Mouse (Mus musculus) right cerebral cortex, adult 18-20 months (tissue): ENCODE measurements around the gene Dbndd2.
A peak's percentile ranks its signal among the peaks of the same experiment; 100 is the strongest.

Source experiments
- DNase-seq: peaks from one replicate; pipeline ENCODE4 v3.0.0; 2022; ENCODE audit warnings: mixed read lengths

Gene Dbndd2

GRCm38 (mm10) chr2:164485681-164486257 lies at the start of gene Dbndd2:
TSS of gene Dbndd2 (plus strand) at chr2:164486106.
- DNase-seq: no peak

GRCm38 (mm10) chr2:164436215-164436913 lies 49.5 kb upstream of the Dbndd2 start:
- peak; percentile 20 for DNase-seq

DNA sequence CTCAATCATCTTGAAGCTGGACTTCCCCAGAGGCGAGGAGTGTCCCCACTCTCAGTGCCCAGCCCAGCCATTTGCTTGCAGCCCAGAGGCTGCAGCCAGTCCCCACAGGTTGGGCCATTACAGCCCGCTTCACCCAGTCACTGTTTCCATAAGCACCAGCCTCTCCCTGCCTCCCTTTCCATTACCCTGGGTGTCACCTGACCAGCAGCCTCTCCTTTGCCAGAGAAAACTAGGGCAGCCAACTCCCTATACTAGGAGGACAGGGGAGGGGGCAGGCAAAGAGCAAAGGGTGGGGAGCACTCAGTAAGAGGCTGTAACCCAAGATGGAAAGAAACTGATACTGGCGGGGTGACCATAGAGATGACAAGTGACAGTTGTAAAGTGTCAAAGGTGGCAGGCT lies 48.9 kb upstream of the Dbndd2 start:
- no peak for DNase-seq

DNA sequence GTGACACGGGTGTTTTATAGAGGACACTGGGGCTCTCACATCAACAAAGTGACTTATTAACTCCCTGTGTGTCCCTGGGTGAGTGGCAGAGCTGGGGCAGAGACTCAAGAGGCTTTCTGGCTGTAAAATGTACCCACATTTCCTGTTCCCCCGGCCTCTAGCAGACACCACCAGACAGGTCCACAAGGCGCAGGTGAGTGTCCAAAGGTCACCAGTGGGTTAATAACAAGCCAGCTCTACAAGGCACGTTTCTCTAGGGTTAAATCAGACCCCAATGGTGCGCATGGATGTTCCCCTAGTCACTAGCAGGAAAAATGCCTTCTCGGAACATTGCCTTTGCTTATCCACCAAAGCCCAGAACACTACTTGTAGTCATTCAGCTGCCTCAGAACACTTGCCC lies 48.2 kb upstream of the Dbndd2 start:
- no peak for DNase-seq

GRCm38 (mm10) chr2:164438257-164438656 lies 47.6 kb upstream of the Dbndd2 start:
- no peak for DNase-seq

DNA sequence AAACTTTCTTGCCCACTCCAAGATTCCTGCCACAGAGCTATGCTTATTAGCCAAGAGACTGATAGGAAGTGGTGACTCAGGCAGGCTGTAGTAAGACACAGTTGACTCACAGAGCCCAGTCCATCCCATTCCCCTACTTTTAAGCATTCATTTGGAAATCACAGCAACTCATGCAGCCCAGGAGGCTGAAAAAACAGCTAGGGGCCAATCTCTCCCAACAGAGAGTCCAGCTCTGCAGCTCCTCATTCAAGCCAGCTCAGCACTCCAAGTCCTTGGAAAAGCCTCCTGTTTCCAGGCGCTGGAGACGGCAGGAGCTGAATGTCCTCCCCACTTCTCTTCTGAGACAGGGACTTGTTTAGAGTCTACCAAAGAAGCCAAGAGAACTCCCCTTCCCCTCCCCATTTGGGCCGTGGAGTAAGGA lies 46.9 kb upstream of the Dbndd2 start:
- peak; percentile 57 for DNase-seq

DNA sequence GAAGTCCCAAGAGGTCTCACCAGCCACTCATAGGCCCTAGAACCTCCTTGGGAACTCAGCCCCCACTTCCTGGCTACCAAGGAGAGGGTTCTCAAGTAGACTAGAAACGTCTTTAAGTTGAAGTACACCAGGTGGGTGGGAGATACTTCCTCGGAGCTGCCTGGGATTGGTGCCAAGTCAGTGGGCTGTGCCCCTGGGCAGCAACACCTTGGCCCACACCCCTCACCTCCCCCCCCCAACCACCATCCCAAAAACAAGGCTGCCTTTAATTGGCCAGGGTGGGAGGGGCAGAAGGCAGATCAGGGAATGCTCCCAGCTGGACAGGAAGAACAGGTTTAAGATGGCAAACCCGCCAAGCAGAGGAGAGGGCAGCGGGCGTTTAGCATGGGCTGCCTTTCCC lies 45.6 kb upstream of the Dbndd2 start:
- DNase-seq: no peak

- DNase-seq: no peak
Measured at GRCm38 (mm10) chr2:164441155-164441554, 44.8 kb upstream of the Dbndd2 start.

DNA sequence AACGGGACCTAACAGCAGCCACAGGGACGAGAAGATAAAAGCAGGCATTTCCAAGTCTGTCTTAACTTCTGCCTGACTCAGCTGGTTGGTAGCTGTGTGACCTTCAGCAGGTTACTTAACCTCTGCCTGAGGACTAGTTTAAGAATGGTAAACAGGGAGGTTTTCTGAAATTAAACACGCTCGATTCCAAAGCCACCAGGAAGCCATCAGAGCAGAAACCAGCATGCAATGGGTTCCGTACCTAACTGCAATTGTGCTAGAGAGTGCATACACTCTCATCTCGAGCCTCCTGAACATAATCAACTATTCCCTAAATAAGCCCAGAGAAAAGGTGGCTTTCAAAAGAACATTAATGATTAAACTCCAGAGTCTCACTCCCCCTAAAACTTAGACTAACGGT lies 44.2 kb upstream of the Dbndd2 start:
- no peak for DNase-seq

GRCm38 (mm10) chr2:164442315-164443050 lies 43.4 kb upstream of the Dbndd2 start:
- DNase-seq: no peak

- DNase-seq: peak; percentile 69
Measured at GRCm38 (mm10) chr2:164443051-164443437, 42.9 kb upstream of the Dbndd2 start.

DNA sequence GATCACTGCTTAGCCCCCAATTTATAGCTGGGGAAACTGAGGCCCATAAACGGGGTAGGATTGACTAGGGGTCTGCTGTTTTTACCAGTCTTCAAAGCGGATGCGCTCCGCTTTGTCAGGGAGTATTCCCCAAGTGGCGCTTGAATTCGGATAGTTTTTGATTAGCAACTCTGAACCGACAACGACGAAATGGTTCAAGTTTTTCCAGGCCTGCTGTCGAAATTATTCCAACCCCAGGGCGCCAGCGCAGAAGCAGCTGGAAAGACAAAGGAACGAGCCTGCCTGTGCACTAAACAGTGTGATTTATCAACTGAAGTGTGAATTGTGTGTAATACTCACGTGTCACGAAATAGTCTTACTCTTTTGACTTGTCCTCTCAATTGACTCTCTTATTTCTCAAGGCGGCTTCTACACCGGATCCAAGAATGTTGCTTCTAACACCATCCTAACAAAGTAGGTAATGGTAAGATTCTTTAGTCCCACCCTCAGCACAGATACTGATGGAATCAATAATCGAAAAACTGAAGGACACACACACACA lies 42.4 kb upstream of the Dbndd2 start, which contains the start of gene Sdc4:
Gene Sdc4, minus strand, starts transcription at position 428 of the 541 bp plus-strand sequence.
- no peak for DNase-seq

DNA sequence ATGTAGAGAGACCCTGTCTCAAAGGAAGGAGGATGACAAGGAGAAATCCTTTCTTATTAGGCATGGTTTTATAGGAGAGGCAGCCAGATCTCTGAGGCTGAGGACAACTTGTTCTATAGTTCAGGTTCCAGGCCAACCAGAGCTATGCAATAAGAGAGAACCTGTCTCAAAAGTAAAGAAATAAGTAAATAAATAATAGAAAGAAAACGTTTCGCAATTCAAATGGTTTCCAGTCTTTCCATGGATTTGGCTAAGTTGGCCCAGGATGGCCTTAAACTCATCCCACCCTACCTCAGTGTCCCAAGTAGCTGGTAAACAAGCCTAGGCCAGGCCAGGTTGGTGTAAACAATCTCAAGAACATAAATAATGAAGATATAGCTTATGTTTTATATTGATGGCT lies 41.2 kb upstream of the Dbndd2 start:
- DNase-seq: no peak

- no peak for DNase-seq
Measured at GRCm38 (mm10) chr2:164445399-164446085, 40.4 kb upstream of the Dbndd2 start.

DNA sequence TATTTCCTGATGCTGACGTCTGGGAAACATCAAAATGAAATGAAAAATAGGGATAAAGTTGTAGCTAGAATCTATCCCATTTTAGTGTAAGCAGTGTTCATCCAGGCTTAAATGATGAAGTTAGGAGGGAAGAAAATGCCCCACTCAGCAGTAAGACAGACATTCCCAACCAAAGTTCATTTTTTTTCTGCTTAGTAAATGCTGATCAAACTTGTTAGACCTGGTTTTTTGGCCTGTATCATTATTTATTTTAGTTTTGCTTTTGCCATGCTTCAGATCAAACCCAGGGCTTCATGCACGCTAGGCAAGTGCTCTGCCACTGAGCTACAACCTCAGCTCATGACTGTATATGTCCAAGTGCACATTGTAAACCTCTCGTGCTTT lies 39.8 kb upstream of the Dbndd2 start:
- DNase-seq: no peak

DNA sequence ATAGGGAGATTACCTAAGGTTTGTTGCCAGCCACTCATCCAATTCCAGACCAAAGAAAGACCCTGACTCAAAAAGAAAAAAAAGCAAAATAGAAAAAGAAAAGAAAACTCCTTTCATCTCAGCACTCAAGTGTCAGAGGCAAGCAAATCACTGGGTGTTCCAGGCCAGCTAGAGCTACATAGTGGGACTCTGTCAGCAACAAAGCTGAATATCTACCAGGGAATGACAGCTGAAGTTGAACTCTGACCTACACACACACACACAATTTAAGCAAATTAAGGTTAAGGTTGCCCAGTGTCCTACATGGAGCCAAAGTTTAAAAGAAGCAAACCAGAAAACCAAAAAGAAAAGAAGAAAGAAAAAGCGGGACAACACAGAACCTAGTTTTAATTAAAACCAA lies 37.8 kb upstream of the Dbndd2 start:
- no peak for DNase-seq

DNA sequence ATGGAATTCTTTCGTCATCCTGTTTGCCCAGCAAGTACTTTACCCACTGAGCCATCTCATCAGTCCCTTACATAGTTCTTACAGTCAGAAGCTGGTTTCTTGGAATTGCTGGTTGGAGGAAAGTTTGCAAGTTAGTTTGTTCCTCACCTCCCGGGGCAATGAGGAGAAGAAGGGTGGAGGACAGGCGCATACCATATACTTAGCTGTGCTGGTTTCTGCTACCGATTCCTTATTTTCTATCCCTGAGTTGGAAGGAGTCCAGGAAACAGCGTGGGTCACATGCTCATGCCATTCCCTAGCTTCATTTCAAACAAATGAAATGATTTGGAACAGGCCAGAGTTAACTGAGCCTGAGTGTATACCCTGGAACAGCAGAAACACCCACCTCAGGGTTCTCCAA lies 37.0 kb upstream of the Dbndd2 start:
- DNase-seq: no peak

DNA sequence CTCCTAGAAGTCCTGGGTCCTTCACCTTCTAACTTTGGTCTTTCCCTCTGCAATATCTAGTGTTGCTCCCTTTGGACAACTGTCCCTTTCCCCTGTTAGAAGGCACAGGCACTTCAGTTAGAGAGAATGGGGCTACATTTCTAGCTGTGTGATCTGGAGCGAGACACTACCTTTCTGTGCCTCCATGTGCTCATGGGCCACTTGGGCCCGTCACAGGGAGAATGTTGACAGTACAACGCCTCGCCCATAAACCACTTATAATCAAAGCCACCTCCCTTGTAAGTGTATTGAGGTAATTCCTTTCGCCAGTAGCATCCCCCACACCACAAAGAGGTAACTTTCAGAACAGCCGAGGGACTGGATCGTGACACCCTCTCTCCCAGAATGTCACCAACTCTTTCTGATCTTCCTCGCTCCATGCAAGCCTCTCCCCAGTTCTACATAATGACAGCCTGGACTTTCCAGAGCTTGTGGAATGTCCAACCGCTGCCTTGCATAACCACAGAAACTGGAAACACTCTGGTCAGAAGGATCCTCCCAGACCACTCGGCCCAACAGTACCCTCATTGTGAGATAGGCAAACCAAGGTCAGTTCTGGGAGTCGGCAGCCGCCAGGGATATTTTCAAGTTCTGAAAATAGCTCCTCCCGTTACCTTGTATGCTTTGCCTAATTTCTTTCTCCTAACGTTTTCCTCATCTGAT lies 36.4 kb upstream of the Dbndd2 start:
- DNase-seq: no peak

DNA sequence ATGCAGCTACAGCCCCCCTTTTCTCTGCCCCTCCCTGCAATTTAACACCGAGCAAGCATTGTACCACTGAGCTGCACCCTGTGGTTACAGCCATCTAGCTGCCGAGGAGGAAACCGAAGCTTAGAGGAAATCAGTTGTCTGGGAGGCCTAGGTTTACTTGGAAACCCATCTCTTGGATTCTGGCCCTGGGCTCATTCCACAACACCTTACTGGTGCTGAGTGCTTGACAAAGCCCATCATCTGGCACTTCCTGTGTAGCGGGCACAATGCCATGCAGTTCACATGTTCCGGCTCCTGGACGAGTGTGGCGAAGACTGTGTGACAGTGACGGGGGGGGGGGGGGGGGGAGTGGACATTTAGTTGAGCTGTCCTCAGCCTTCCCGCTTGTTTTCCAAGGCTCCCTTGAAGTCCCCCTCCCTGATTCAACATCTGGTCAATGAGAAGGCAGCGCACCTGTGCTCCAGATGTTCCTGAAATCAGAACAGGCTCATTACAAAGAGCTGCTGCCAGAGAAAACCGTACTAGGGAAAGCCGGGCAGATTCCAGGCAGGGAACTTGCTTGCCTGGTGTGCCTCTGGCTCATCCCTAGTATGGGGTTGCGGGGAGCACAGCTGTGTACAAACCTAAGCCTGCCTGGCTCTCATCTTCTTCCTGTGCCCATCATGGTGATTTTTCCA lies 33.8 kb upstream of the Dbndd2 start:
- no peak for DNase-seq

GRCm38 (mm10) chr2:164453047-164453757 lies 32.7 kb upstream of the Dbndd2 start:
- no peak for DNase-seq

- DNase-seq: no peak
Measured at GRCm38 (mm10) chr2:164453887-164454500, 31.9 kb upstream of the Dbndd2 start.
